Mouse (Mus musculus) T-helper 1 cell (primary cell): Measurements from ENCODE around the gene Nup210.

Experiments used
- in situ Hi-C: fragments of 300-600 bp; cut with MboI, MseI; formaldehyde crosslinking; loops from one replicate; pipeline ENCODE4 v1.15.1; 2025; ENCODE audit warnings: high pct_unique_total_duplicates

The Nup210 gene

GRCm38 (mm10) chr6:90984101-90984500 lies 132.5 kb downstream of the Nup210 start:
- in situ Hi-C loops = no loop called here

GRCm38 (mm10) chr6:90974279-90974678 lies 142.3 kb downstream of the Nup210 start:
- in situ Hi-C loops = no loop called here

GRCm38 (mm10) chr6:90969341-90969871 lies 147.2 kb downstream of the Nup210 start:
- in situ Hi-C loops = no loop called here
